ENCODE assay signal across 8 mouse cellular contexts in genomic region chr14:7817770-7818462, GRCm38 (mm10). TPM values are rescaled to one million over a fixed set of nuclear protein-coding genes. Genes with fewer than 3 reads are reported as not detected.
DNase-seq lines count a peak whose midpoint lies in the region; ATAC-seq and TF ChIP-seq lines count a peak whose summit lies in the region.

Gene Flnb (plus strand): TSS chr14:7817957.

- no peaks in the 10 kb centered on the region for H3K36me3 ChIP-seq in G1E (replicated peaks)
- H3K36me3 ChIP-seq in neural tube, embryonic 15.5 days, result no peaks in the 10 kb centered on the region

- no peaks in the 10 kb centered on the region for H3K9me3 ChIP-seq in G1E (replicated peaks)
- no peaks in the 10 kb centered on the region for H3K9me3 ChIP-seq in neural tube, embryonic 15.5 days (replicated peaks)

- peak within 1 kb of the TSS; percentile 91 for H3K27ac ChIP-seq in layer of hippocampus, adult 2 months
- H3K27ac ChIP-seq in neural tube, embryonic 15.5 days (replicated peaks), result peak within 1 kb of the TSS; percentile 85

- peak within 1 kb of the TSS; percentile 90 for H3K4me2 ChIP-seq in neural tube, embryonic 15.5 days

- no peak for ATAC-seq in G1E (ENCODE audit: extremely low read depth, insufficient number of reproducible peaks, low FRiP score, poor library complexity, severe bottlenecking)
- peak; percentile 98 for ATAC-seq in neural tube, embryonic 15.5 days (ENCODE audit: low FRiP score)

- H3K27me3 ChIP-seq in G1E (ENCODE audit: insufficient read depth, low read length), result peaks cover 42% of the 10 kb centered on the region
- H3K27me3 ChIP-seq in neural tube, embryonic 15.5 days (replicated peaks), result no peaks in the 10 kb centered on the region

- TF ChIP-seq POLR2A in lung, adult 2 months (IDR thresholded peaks at IDR 0.05; ENCODE audit: borderline replicate concordance, extremely low read depth, low read depth, low read length), result peak; percentile 95

- WGBS in lung, adult 2 months, result under 1% methylated on average over 49 of the region's 49 CpGs
- under 1% methylated on average over 49 of the region's 49 CpGs for WGBS in neural tube, embryonic 15.5 days

- TF ChIP-seq CTCF in G1E (IDR thresholded peaks at IDR 0.05; ENCODE audit: low read depth, low read length), result no peak
- TF ChIP-seq CTCF in layer of hippocampus, adult 2 months (conservative IDR thresholded peaks at IDR 0.05), result peak; percentile 96
- peak; percentile 90 for TF ChIP-seq CTCF in lung, adult 2 months (IDR thresholded peaks at IDR 0.05; ENCODE audit: insufficient read depth, low read length)

- peaks cover 12% of the 10 kb centered on the region for H3K4me1 ChIP-seq in G1E (ENCODE audit: insufficient read depth, low read depth, low read length)
- peaks cover 16% of the 10 kb centered on the region for H3K4me1 ChIP-seq in lung, adult 2 months (ENCODE audit: control insufficient read depth, insufficient read depth, low read length)
- peaks cover 42% of the 10 kb centered on the region for H3K4me1 ChIP-seq in neural tube, embryonic 15.5 days

- H3K4me3 ChIP-seq in G1E (ENCODE audit: low read depth, low read length), result peak within 1 kb of the TSS; percentile 62
- H3K4me3 ChIP-seq in layer of hippocampus, adult 2 months, result peak within 1 kb of the TSS; percentile 64
- peak within 1 kb of the TSS; percentile 89 for H3K4me3 ChIP-seq in lung, adult 2 months (replicated peaks; ENCODE audit: extremely low read depth, low read depth, low read length)
- peak within 1 kb of the TSS; percentile 75 for H3K4me3 ChIP-seq in neural tube, embryonic 15.5 days (replicated peaks)

- DNase-seq in G1E (ENCODE audit: low spot score), result no peak
- DNase-seq in cerebellum, adult 18-20 months, result peak; percentile 98 to 99
- DNase-seq in forelimb bud, embryonic 11.5 days (ENCODE audit: low read depth, low spot score), result peak; percentile 96
- peak; percentile 99 for DNase-seq in heart, postnatal 4 days
- peak; percentile 94 to 98 for DNase-seq in layer of hippocampus, adult 2 months (ENCODE audit: low spot score in 2 of 2)
- DNase-seq in lung, adult 2 months, result peak; percentile 99
- peak; percentile 99 for DNase-seq in testis, postnatal 10 days (ENCODE audit: low spot score)

- H3K9ac ChIP-seq in neural tube, embryonic 15.5 days (replicated peaks), result peak within 1 kb of the TSS; percentile 71

RNA-seq across cellular contexts. Expression of gene Flnb, which starts in this region (rescaled TPM):
- total RNA-seq in G1E (2014; fragmentation: Nextera tagmentation) (1.7 and 1.8 TPM in 2 replicates), G1E (2017) (2.0 and 2.4 TPM in 2 replicates)
- polyA plus RNA-seq in G1E (2012), result 0.22 and 0.43 TPM in 2 replicates
- 10 to 100 TPM; 42.8 to 47.3 TPM for total RNA-seq in heart, postnatal 4 days (2021)
- total RNA-seq in layer of hippocampus, adult 2 months (2021), result 10 to 100 TPM; 61.8 to 77.9 TPM
- 22.3 and 26.4 TPM in 2 replicates for polyA plus RNA-seq in lung, adult 2 months (2012; rRNA removed)
- polyA plus RNA-seq in neural tube, embryonic 15.5 days (2015; fragmentation: Nextera tagmentation; extraction: Ambion mirVana), result 6.8 and 14.6 TPM in 2 replicates

Comparison
In these comparisons a context has a peak if more than half of its experiments do, and no peak if none do; other contexts are left out.
1. RNA of gene Flnb (total RNA-seq): 61.8 to 77.9 TPM in layer of hippocampus, adult 2 months and 42.8 to 47.3 TPM in heart, postnatal 4 days; 1.7 to 2.4 TPM in G1E; every median in the first group is over 10 times any median in the second.
2. Peak in every context shown above with its lines, with median percentiles within 50 percentile points of each other: H3K4me3 ChIP-seq.